Mouse (Mus musculus) urinary bladder, postnatal 10 days (tissue): Measurements from ENCODE around the gene Psme2.

ENCODE experiments used
- DNase-seq: peaks from one replicate; pipeline ENCODE4 v3.0.0; 2022; ENCODE audit warnings: low spot score

The Psme2 gene

GRCm38 (mm10) chr14:55590748-55591330, at the start of gene Psme2:
Gene Psme2, minus strand, starts transcription at chr14:55591113.
- DNase-seq = peak; percentile 76

GRCm38 (mm10) chr14:55637795-55638194, 46.9 kb upstream of the Psme2 start, which contains the start of gene Gm49378:
Gene Gm49378, minus strand, starts transcription at chr14:55637895.
- DNase-seq = no peak

- DNase-seq = peak; percentile 47
Observed at GRCm38 (mm10) chr14:55635523-55636007, 44.7 kb upstream of the Psme2 start, which contains the start of gene Ipo4. Gene Ipo4, minus strand, starts transcription at chr14:55635957.

GRCm38 (mm10) chr14:55634874-55635522, 44.1 kb upstream of the Psme2 start:
- DNase-seq = no peak

GRCm38 (mm10) chr14:55629312-55629711, 38.4 kb upstream of the Psme2 start:
- no peak for DNase-seq

- DNase-seq = no peak
Observed at GRCm38 (mm10) chr14:55628077-55628827, 37.3 kb upstream of the Psme2 start.

- DNase-seq = no peak
Observed at GRCm38 (mm10) chr14:55618486-55619195, 27.7 kb upstream of the Psme2 start.

GRCm38 (mm10) chr14:55617822-55618221, 26.9 kb upstream of the Psme2 start, which contains the start of gene Rec8:
Gene Rec8, plus strand, starts transcription at chr14:55618037.
- no peak for DNase-seq

- no peak for DNase-seq
Observed at GRCm38 (mm10) chr14:55616844-55617243, 25.9 kb upstream of the Psme2 start.

- DNase-seq = no peak
Observed at GRCm38 (mm10) chr14:55615876-55616275, 25.0 kb upstream of the Psme2 start.

- no peak for DNase-seq
Observed at GRCm38 (mm10) chr14:55614565-55615178, 23.8 kb upstream of the Psme2 start.

GRCm38 (mm10) chr14:55613346-55613745, 22.4 kb upstream of the Psme2 start:
- no peak for DNase-seq

- no peak for DNase-seq
Observed at GRCm38 (mm10) chr14:55608339-55608738, 17.4 kb upstream of the Psme2 start.

GRCm38 (mm10) chr14:55605743-55606459, 15.0 kb upstream of the Psme2 start:
- no peak for DNase-seq

GRCm38 (mm10) chr14:55604823-55605222, 13.9 kb upstream of the Psme2 start:
- no peak for DNase-seq

GRCm38 (mm10) chr14:55603633-55604576, 13.0 kb upstream of the Psme2 start:
- DNase-seq = peak; percentile 61

- DNase-seq = no peak
Observed at GRCm38 (mm10) chr14:55603271-55603632, 12.3 kb upstream of the Psme2 start, which contains the start of gene Irf9. Gene Irf9, plus strand, starts transcription at chr14:55603571.

- DNase-seq = no peak
Observed at GRCm38 (mm10) chr14:55598521-55599390, 7.8 kb upstream of the Psme2 start.
